Mouse (Mus musculus): ENCODE data around the gene Gpx1. TPM values are rescaled to one million over a fixed set of nuclear protein-coding genes. Genes with fewer than 3 reads are reported as not detected.

The Gpx1 gene
- total RNA-seq, 1 experiment = 939 TPM

DNA sequence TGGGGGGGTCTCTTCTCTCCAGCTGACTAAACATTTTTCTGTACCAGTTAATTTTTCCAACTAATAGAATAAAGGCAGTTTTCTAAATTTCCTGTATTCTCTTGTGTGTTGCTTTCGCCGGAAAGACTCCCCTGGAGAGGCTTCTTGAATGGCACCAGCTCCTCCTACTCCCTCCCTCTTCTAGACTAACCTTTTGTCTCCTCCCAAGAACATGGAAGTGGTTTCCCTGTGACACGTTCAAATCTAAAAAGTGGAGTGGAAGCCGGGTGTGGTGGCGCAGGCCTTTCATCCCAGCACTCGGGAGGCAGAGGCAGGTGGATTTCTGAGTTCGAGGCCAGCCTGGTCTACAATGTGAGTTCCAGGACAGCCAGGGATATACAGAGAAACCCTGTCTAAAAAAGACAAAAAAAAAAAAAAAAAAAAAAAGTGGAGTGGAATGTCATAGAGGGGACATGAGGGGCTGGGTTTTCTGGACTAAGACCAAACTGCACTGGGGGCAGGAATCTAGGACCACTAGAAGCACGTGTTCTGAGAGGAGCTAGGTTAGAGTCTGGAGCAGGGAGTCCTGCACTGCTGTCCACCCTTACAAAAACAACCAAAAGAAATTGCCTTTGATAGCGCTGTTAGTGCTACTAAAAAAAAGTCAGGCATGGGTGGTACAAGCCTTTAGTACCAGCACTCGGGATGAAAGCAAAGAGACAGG, 704 bp upstream of the Gpx1 start:
- in situ Hi-C loops (cut with MboI; ENCODE audit: low sequenced_read_pairs in 2 of 2, unreplicated experiment in 2 of 2) = no loop called here
- H3K4me1 ChIP-seq (ENCODE audit: control insufficient read depth in 2 of 2, insufficient read depth in 2 of 2, low read length in 2 of 2, poor library complexity in 1 of 2) = peaks cover 0 to 2% of the 10 kb centered on the region in 2 experiments; a peak in 1 of 4 replicates
- no peak for DNase-seq (ENCODE audit: low read depth, low spot score)
- no peaks in the 10 kb centered on the region for H3K9me3 ChIP-seq (ENCODE audit: control insufficient read depth, insufficient read depth, low read depth, low read length)
- TF ChIP-seq ZNF384 (IDR thresholded peaks at IDR 0.05; ENCODE audit: low read depth, low read length) = peak; percentile 56; the same call in 1 of the 2 replicates
- no peak for TF ChIP-seq CHD2 (IDR thresholded peaks at IDR 0.05; ENCODE audit: low read depth, low read length)
- no peak for TF ChIP-seq HCFC1 (IDR thresholded peaks at IDR 0.05; ENCODE audit: borderline replicate concordance, insufficient read depth, low read length)
- peaks cover 26% of the 10 kb centered on the region for H3K36me3 ChIP-seq (ENCODE audit: control insufficient read depth, insufficient read depth, low read length, poor library complexity, severe bottlenecking)
- H3K4me3 ChIP-seq (ENCODE audit: insufficient read depth in 1 of 2, low read depth in 1 of 2, low read length in 2 of 2, poor library complexity in 1 of 2, severe bottlenecking in 1 of 2) = peak overlapping the region; percentile 26 to 95; a peak in 2 of 4 replicates
- peak overlapping the region; percentile 13; the same call in 1 of the 2 replicates for H3K9ac ChIP-seq (ENCODE audit: insufficient read depth, low read depth, low read length, poor library complexity, severe bottlenecking)
- H3K27ac ChIP-seq (ENCODE audit: insufficient read depth, low read depth, low read length, poor library complexity, severe bottlenecking) = peak overlapping the region; percentile 96

DNA sequence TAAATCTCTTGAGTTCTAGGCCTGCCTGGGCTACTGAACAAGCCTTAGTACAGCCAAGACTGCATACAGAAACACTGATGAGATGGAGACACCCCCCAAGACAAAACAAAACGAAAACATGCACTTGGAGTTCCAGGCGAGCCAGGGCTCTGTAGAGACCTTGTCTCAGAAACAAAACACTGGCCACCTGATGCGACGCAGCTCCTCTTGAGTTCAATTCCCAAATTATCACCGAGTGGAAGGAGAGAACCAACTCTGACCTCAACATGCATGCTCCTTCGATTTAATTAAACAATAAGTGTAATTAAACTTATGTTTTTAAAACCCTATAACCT, 185 bp upstream of the Gpx1 start:
- Histone ChIP-seq H3K9ac (ENCODE audit: insufficient read depth, low read depth, low read length, poor library complexity, severe bottlenecking) (peak overlapping the region; percentile 13; the same call in 1 of the 2 replicates), H3K4me1 (ENCODE audit: control insufficient read depth in 2 of 2, insufficient read depth in 2 of 2, low read length in 2 of 2, poor library complexity in 1 of 2) (peaks cover 0 to 2% of the 10 kb centered on the region in 2 experiments; a peak in 1 of 4 replicates), H3K27ac (ENCODE audit: insufficient read depth, low read depth, low read length, poor library complexity, severe bottlenecking) (peak overlapping the region; percentile 96), H3K36me3 (ENCODE audit: control insufficient read depth, insufficient read depth, low read length, poor library complexity, severe bottlenecking) (peaks cover 23% of the 10 kb centered on the region), H3K9me3 (ENCODE audit: control insufficient read depth, insufficient read depth, low read depth, low read length) (no peaks in the 10 kb centered on the region), H3K4me3 (ENCODE audit: insufficient read depth in 1 of 2, low read depth in 1 of 2, low read length in 2 of 2, poor library complexity in 1 of 2, severe bottlenecking in 1 of 2) (peak overlapping the region; percentile 26 to 95)
- no peak for TF ChIP-seq HCFC1 (IDR thresholded peaks at IDR 0.05; ENCODE audit: borderline replicate concordance, insufficient read depth, low read length)
- TF ChIP-seq MAFK (IDR thresholded peaks at IDR 0.05; ENCODE audit: insufficient read depth, low read depth, low read length) = no peak
- TF ChIP-seq ZC3H11A (IDR thresholded peaks at IDR 0.05; ENCODE audit: borderline replicate concordance, low read depth, low read length) = no peak
- TF ChIP-seq CHD2 (IDR thresholded peaks at IDR 0.05; ENCODE audit: low read depth, low read length) = no peak
- TF ChIP-seq ZNF384 (IDR thresholded peaks at IDR 0.05; ENCODE audit: low read depth, low read length) = no peak
- no peak for DNase-seq (ENCODE audit: low read depth, low spot score)
- in situ Hi-C loops (cut with MboI; ENCODE audit: low sequenced_read_pairs in 2 of 2, unreplicated experiment in 2 of 2) = no loop called here

DNA sequence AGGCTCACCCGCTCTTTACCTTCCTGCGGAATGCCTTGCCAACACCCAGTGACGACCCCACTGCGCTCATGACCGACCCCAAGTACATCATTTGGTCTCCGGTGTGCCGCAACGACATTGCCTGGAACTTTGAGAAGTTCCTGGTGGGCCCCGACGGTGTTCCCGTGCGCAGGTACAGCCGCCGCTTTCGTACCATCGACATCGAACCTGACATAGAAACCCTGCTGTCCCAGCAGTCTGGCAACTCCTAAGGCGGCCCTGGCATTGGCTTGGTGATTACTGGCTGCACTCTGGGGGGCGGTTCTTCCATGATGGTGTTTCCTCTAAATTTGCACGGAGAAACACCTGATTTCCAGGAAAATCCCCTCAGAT, 1.2 kb downstream of the Gpx1 start:
- TF ChIP-seq ZC3H11A (IDR thresholded peaks at IDR 0.05; ENCODE audit: borderline replicate concordance, low read depth, low read length) (no peak), CHD2 (IDR thresholded peaks at IDR 0.05; ENCODE audit: low read depth, low read length) (no peak), HCFC1 (IDR thresholded peaks at IDR 0.05; ENCODE audit: borderline replicate concordance, insufficient read depth, low read length) (no peak), ZNF384 (IDR thresholded peaks at IDR 0.05; ENCODE audit: low read depth, low read length) (no peak), MAFK (IDR thresholded peaks at IDR 0.05; ENCODE audit: insufficient read depth, low read depth, low read length) (no peak)
- DNase-seq (ENCODE audit: low read depth, low spot score) = no peak
- in situ Hi-C loops (cut with MboI; ENCODE audit: low sequenced_read_pairs in 2 of 2, unreplicated experiment in 2 of 2) = no loop called here

GRCm38 (mm10) chr9:108340258-108341138, 1.8 kb downstream of the Gpx1 start:
- in situ Hi-C loops (cut with MboI; ENCODE audit: low sequenced_read_pairs in 2 of 2, unreplicated experiment in 2 of 2) = no loop called here
- peaks cover 0 to 4% of the 10 kb centered on the region in 2 experiments; a peak in 2 of 4 replicates for H3K4me1 ChIP-seq (ENCODE audit: control insufficient read depth in 2 of 2, insufficient read depth in 2 of 2, low read length in 2 of 2, poor library complexity in 1 of 2)
- peaks cover 13% of the 10 kb centered on the region for H3K36me3 ChIP-seq (ENCODE audit: control insufficient read depth, insufficient read depth, low read length, poor library complexity, severe bottlenecking)
- H3K9ac ChIP-seq (ENCODE audit: insufficient read depth, low read depth, low read length, poor library complexity, severe bottlenecking) = peak overlapping the region; percentile 92
- no peak overlapping the region for H3K27ac ChIP-seq (ENCODE audit: insufficient read depth, low read depth, low read length, poor library complexity, severe bottlenecking)
- DNase-seq (ENCODE audit: low read depth, low spot score) = no peak
- TF ChIP-seq ZNF384 (IDR thresholded peaks at IDR 0.05; ENCODE audit: low read depth, low read length) = no peak
- no peak for TF ChIP-seq HCFC1 (IDR thresholded peaks at IDR 0.05; ENCODE audit: borderline replicate concordance, insufficient read depth, low read length)
- TF ChIP-seq MAFK (IDR thresholded peaks at IDR 0.05; ENCODE audit: insufficient read depth, low read depth, low read length) = no peak
- no peak for TF ChIP-seq ZC3H11A (IDR thresholded peaks at IDR 0.05; ENCODE audit: borderline replicate concordance, low read depth, low read length)
- TF ChIP-seq CHD2 (IDR thresholded peaks at IDR 0.05; ENCODE audit: low read depth, low read length) = no peak
- peak overlapping the region; percentile 86 to 95 for H3K4me3 ChIP-seq (ENCODE audit: insufficient read depth in 1 of 2, low read depth in 1 of 2, low read length in 2 of 2, poor library complexity in 1 of 2, severe bottlenecking in 1 of 2)
- H3K9me3 ChIP-seq (ENCODE audit: control insufficient read depth, insufficient read depth, low read depth, low read length) = no peaks in the 10 kb centered on the region

More for the DNA sequence above, 1.2 kb downstream of the Gpx1 start:
- Histone ChIP-seq H3K4me1 (ENCODE audit: control insufficient read depth in 2 of 2, insufficient read depth in 2 of 2, low read length in 2 of 2, poor library complexity in 1 of 2) (peaks cover 0 to 2% of the 10 kb centered on the region in 2 experiments; a peak in 1 of 4 replicates), H3K27ac (ENCODE audit: insufficient read depth, low read depth, low read length, poor library complexity, severe bottlenecking) (peak overlapping the region; percentile 90; the same call in 1 of the 2 replicates), H3K9me3 (ENCODE audit: control insufficient read depth, insufficient read depth, low read depth, low read length) (no peaks in the 10 kb centered on the region), H3K36me3 (ENCODE audit: control insufficient read depth, insufficient read depth, low read length, poor library complexity, severe bottlenecking) (peaks cover 18% of the 10 kb centered on the region), H3K9ac (ENCODE audit: insufficient read depth, low read depth, low read length, poor library complexity, severe bottlenecking) (peak overlapping the region; percentile 92), H3K4me3 (ENCODE audit: insufficient read depth in 1 of 2, low read depth in 1 of 2, low read length in 2 of 2, poor library complexity in 1 of 2, severe bottlenecking in 1 of 2) (peak overlapping the region; percentile 86 to 95)

Measured in ES-E14 (cell line).